Mouse (Mus musculus): ENCODE data around the gene Il33.

DNA sequence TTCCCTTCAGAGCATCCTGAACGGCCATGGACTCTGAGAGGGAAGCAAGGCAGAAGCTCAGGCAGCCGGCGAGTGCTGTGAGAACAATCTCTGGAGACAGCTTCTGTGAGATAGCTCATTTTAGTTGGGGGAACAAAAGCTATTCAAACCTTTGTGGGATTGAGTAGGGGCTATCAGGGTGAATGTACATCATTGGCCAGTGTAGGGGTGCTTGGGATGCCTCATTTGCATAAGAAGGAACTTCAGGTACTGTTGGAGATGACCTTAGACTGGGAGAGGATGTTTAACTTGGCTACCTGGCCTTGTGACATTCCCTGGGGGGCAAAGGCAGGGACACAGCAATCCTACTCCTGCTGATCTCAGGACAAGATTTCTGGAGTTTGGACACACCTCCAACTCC is 81.5 kb downstream of the Il33 start:
- TF ChIP-seq GATA1 (IDR thresholded peaks at IDR 0.05; ENCODE audit: low read length) (no peak), TAL1 (IDR thresholded peaks at IDR 0.05; ENCODE audit: low read length) (no peak)
